Mouse (Mus musculus) heart, adult 8-10 months (tissue): ENCODE results near the gene Gm12216. TPM values are rescaled to one million over a fixed set of nuclear protein-coding genes. Genes with fewer than 3 reads are reported as not detected.

Experiments used
- DNase-seq: peaks from one replicate; pipeline ENCODE4 v3.0.0; 2022; ENCODE audit warnings: low spot score
- microRNA-seq: library from miRNA; unstranded; fragments of <30 nt; microRNA quantifications from one replicate; pipeline ENCODE4 v1.2.0, GENCODE M21; 2022
- total RNA-seq, 4 experiments: library from RNA; stranded (reverse); gene quantifications; 2 replicates each; pipeline ENCODE4 v1.2.4; 2022

Gm12216 gene
- total RNA-seq, 4 experiments from 2014 or later: 1.2 to 3.0 (median 2.1) TPM

GRCm38 (mm10) chr11:53747985-53748384 is 111.1 kb downstream of the Gm12216 start:
- DNase-seq: no peak

- no peak for DNase-seq
These were observed 113.8 kb downstream of the Gm12216 start for GRCm38 (mm10) chr11:53745260-53745659.

GRCm38 (mm10) chr11:53742353-53742752 is 116.7 kb downstream of the Gm12216 start:
- DNase-seq: peak; percentile 29

- DNase-seq: peak; percentile 76
These were observed 121.5 kb downstream of the Gm12216 start for GRCm38 (mm10) chr11:53737573-53737946.

- DNase-seq: peak; percentile 79
These were observed 122.1 kb downstream of the Gm12216 start for GRCm38 (mm10) chr11:53736771-53737572.

- DNase-seq: peak; percentile 61
These were observed 123.3 kb downstream of the Gm12216 start for GRCm38 (mm10) chr11:53735682-53736245.

GRCm38 (mm10) chr11:53734970-53735681 is 123.9 kb downstream of the Gm12216 start:
- no peak for DNase-seq

- no peak for DNase-seq
These were observed 124.6 kb downstream of the Gm12216 start for GRCm38 (mm10) chr11:53734431-53734830.

GRCm38 (mm10) chr11:53733824-53734223 is 125.2 kb downstream of the Gm12216 start:
- DNase-seq: no peak

Small RNA genes within 50 kb of the gene (microRNA-seq; reads per million reads assigned to microRNA genes)
- gene Mir7671: not detected

Other genes starting within 250 kb of the Gm12216 start
- gene Il4, start 240.6 kb downstream of the Gm12216 start, total RNA-seq: not detected
- not detected for gene Il13, start 224.6 kb downstream of the Gm12216 start, total RNA-seq
- 1 to 10 TPM; 6.4 to 9.5 (median 7.3) TPM for gene Rad50, start 151.9 kb downstream of the Gm12216 start, total RNA-seq
- gene Il5, start 138.5 kb downstream of the Gm12216 start, total RNA-seq: under 1 TPM in 1 of 4 experiments, not detected in 3; 0.16 TPM
- gene Irf1, start 89.2 kb downstream of the Gm12216 start, total RNA-seq: 10 to 100 TPM; 15.7 to 20.1 (median 17.2) TPM
- gene Gm17334, start 86.1 kb downstream of the Gm12216 start, total RNA-seq: under 1 TPM; 0.40 to 0.60 (median 0.45) TPM
- 10 to 100 TPM; 19.8 to 26.2 (median 23.5) TPM for gene Slc22a5, start 32.4 kb upstream of the Gm12216 start, total RNA-seq
- gene Slc22a21, start 121.1 kb upstream of the Gm12216 start, total RNA-seq: 1 to 10 TPM; 1.8 to 2.0 (median 1.9) TPM
- gene Slc22a4, start 168.8 kb upstream of the Gm12216 start, total RNA-seq: 1 to 10 TPM; 4.8 to 7.1 (median 5.4) TPM
- gene Pdlim4, start 209.8 kb upstream of the Gm12216 start, total RNA-seq: 10 to 100 TPM; 29.1 to 39.9 (median 35.2) TPM
- gene P4ha2, start 240.8 kb upstream of the Gm12216 start, total RNA-seq: 10 to 100 TPM; 57.4 to 71.1 (median 64.1) TPM